Mouse (Mus musculus): ENCODE results near the gene Gpr1. TPM values are rescaled to one million over a fixed set of nuclear protein-coding genes. Genes with fewer than 3 reads are reported as not detected.
"Not testable (repeated sequence)": the region's sequence is repeated elsewhere in the genome, so short reads cannot be mapped to it uniquely, and the experiment has no call there.

Gene Gpr1
- total and polyA plus RNA-seq, 3 experiments = not detected

- no peak for DNase-seq (ENCODE audit: extremely low read depth)
- Histone ChIP-seq H3K4me1 (ENCODE audit: control insufficient read depth in 1 of 2, insufficient read depth in 2 of 2) (no peaks in the 10 kb centered on the region), H3K4me3 (replicated peaks in 1 of 3; ENCODE audit: low read depth in 2 of 3, low read length in 2 of 3, poor library complexity in 1 of 3) (no peak overlapping the region), H3K9ac (ENCODE audit: insufficient read depth, low read depth) (no peak overlapping the region), H3K4me2 (ENCODE audit: insufficient read depth, low read depth, poor library complexity, severe bottlenecking) (no peak overlapping the region), H3K27ac (ENCODE audit: insufficient read depth, low read depth) (no peak overlapping the region), H3K79me2 (replicated peaks; ENCODE audit: control insufficient read depth, extremely low read depth, insufficient read depth, poor library complexity, severe bottlenecking) (peaks cover 18% of the 10 kb centered on the region), H3K9me3 (replicated peaks; ENCODE audit: low read length) (no peaks in the 10 kb centered on the region), H3K36me3 (replicated peaks in 1 of 2; ENCODE audit: control insufficient read depth in 1 of 2, insufficient read depth in 1 of 2, low read length in 1 of 2) (peaks cover 34 to 77% of the 10 kb centered on the region in 2 experiments), H3K27me3 (replicated peaks) (no peaks in the 10 kb centered on the region)
- no peak for TF ChIP-seq CTCF (conservative IDR thresholded peaks at IDR 0.05 in 1 of 2, IDR thresholded peaks at IDR 0.05 in 1 of 2; ENCODE audit: low read depth in 2 of 2, low read length in 2 of 2)
- no peak for TF ChIP-seq ETS1 (conservative IDR thresholded peaks at IDR 0.05; ENCODE audit: low read depth, low read length)
- no peak for TF ChIP-seq MAX (IDR thresholded peaks at IDR 0.05; ENCODE audit: low read length)
- no peak for TF ChIP-seq ELF1 (IDR thresholded peaks at IDR 0.05; ENCODE audit: low read depth, low read length)
- TF ChIP-seq RAD21 (IDR thresholded peaks at IDR 0.05; ENCODE audit: low read depth, low read length) = no peak
- in situ Hi-C loops (cut with MboI; ENCODE audit: low pct_ligation_motif_present, low pct_unique_long_range_greater_than_20kb, low sequenced_read_pairs) = no loop called here
- dilution Hi-C loops (cut with MboI; ENCODE audit: extremely low pct_ligation_motif_present, extremely low pct_unique_long_range_greater_than_20kb, low sequenced_read_pairs) = no loop called here
Measured at GRCm38 (mm10) chr1:63168638-63169037, 45.7 kb downstream of the Gpr1 start.

DNA sequence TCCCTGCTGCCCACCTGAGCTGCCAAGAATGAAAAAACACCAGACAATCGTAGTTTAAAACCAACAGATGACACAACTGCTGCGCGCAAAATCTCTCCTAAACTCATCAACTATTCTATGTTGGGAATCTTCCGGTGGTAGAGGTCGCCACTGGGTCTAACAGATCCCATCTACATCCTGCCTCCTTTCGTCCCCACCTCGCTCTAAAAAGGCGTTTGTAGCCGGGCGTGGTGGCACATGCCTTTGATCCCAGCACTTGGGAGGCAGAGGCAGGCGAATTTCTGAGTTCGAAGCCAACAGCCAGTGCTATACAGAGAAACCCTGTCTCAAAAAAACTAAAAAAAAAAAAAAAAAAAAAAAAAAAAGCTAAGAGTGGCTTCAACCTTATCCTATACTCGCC is 74.1 kb downstream of the Gpr1 start:
- H3K9ac ChIP-seq (ENCODE audit: insufficient read depth, low read depth) = no peak overlapping the region
- no peaks in the 10 kb centered on the region for H3K27me3 ChIP-seq (replicated peaks)
- no peak for DNase-seq (ENCODE audit: extremely low read depth)
- peaks cover 5% of the 10 kb centered on the region for H3K9me3 ChIP-seq (replicated peaks; ENCODE audit: low read length)
- peaks cover 35 to 63% of the 10 kb centered on the region in 2 experiments for H3K36me3 ChIP-seq (replicated peaks in 1 of 2; ENCODE audit: control insufficient read depth in 1 of 2, insufficient read depth in 1 of 2, low read length in 1 of 2)
- dilution Hi-C loops (cut with MboI; ENCODE audit: extremely low pct_ligation_motif_present, extremely low pct_unique_long_range_greater_than_20kb, low sequenced_read_pairs) = no loop called here
- no peak overlapping the region for H3K4me3 ChIP-seq (replicated peaks in 1 of 3; ENCODE audit: low read depth in 2 of 3, low read length in 2 of 3, poor library complexity in 1 of 3)
- no peak overlapping the region for H3K4me2 ChIP-seq (ENCODE audit: insufficient read depth, low read depth, poor library complexity, severe bottlenecking)
- no peak for TF ChIP-seq NRF1 (IDR thresholded peaks at IDR 0.05; ENCODE audit: low read depth, low read length)
- TF ChIP-seq USF2 (conservative IDR thresholded peaks at IDR 0.05; ENCODE audit: low read depth, low read length) = no peak
- TF ChIP-seq JUND (conservative IDR thresholded peaks at IDR 0.05; ENCODE audit: low read depth, low read length) = no peak
- no peak for TF ChIP-seq MAZ (IDR thresholded peaks at IDR 0.05; ENCODE audit: low read depth, low read length)
- no peak for TF ChIP-seq ZC3H11A (IDR thresholded peaks at IDR 0.05; ENCODE audit: low read depth, low read length)
- no peak for TF ChIP-seq GABPA (IDR thresholded peaks at IDR 0.05; ENCODE audit: insufficient replicate concordance, low read depth, low read length)
- H3K79me2 ChIP-seq (replicated peaks; ENCODE audit: control insufficient read depth, extremely low read depth, insufficient read depth, poor library complexity, severe bottlenecking) = no peaks in the 10 kb centered on the region
- no peak overlapping the region for H3K27ac ChIP-seq (ENCODE audit: insufficient read depth, low read depth)
- in situ Hi-C loops (cut with MboI; ENCODE audit: low pct_ligation_motif_present, low pct_unique_long_range_greater_than_20kb, low sequenced_read_pairs) = no loop called here
- H3K4me1 ChIP-seq (ENCODE audit: control insufficient read depth in 1 of 2, insufficient read depth in 2 of 2) = no peaks in the 10 kb centered on the region

DNA sequence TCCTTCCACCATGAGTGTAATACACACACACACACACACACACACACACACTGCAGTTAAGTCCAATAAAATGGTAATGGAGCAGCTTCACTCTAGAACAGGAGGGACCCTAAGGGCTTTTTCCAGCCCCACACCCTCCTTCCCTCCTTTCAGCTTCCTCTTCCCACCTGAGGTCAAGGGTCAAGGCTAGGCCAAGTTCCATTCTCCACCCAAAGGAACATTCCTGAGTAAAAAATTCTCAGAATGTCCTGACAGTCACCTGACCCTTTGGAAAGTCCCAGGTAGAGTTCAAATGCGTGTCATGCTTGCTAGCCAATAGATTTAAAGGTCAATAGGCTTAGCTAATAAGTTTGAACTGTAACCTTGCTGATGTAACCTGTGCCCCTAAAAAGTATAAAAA is 75.8 kb downstream of the Gpr1 start:
- H3K4me1 ChIP-seq (ENCODE audit: control insufficient read depth in 1 of 2, insufficient read depth in 2 of 2); dilution Hi-C loops (cut with MboI; ENCODE audit: extremely low pct_ligation_motif_present, extremely low pct_unique_long_range_greater_than_20kb, low sequenced_read_pairs); H3K9ac ChIP-seq (ENCODE audit: insufficient read depth, low read depth); in situ Hi-C loops (cut with MboI; ENCODE audit: low pct_ligation_motif_present, low pct_unique_long_range_greater_than_20kb, low sequenced_read_pairs); H3K27me3 ChIP-seq (replicated peaks); H3K4me3 ChIP-seq (replicated peaks in 1 of 3; ENCODE audit: low read depth in 2 of 3, low read length in 2 of 3, poor library complexity in 1 of 3); H3K79me2 ChIP-seq (replicated peaks; ENCODE audit: control insufficient read depth, extremely low read depth, insufficient read depth, poor library complexity, severe bottlenecking); H3K27ac ChIP-seq (ENCODE audit: insufficient read depth, low read depth); H3K4me2 ChIP-seq (ENCODE audit: insufficient read depth, low read depth, poor library complexity, severe bottlenecking); DNase-seq (ENCODE audit: extremely low read depth); H3K9me3 ChIP-seq (replicated peaks; ENCODE audit: low read length): not testable (repeated sequence)
- peaks cover 23 to 47% of the 10 kb centered on the region in 2 experiments for H3K36me3 ChIP-seq (replicated peaks in 1 of 2; ENCODE audit: control insufficient read depth in 1 of 2, insufficient read depth in 1 of 2, low read length in 1 of 2)

Data from CH12.LX (cell line).